Mouse (Mus musculus) lung, adult 2 months (tissue): ENCODE measurements around the gene Zfp987.
"Not testable (repeated sequence)": the region's sequence is repeated elsewhere in the genome, so short reads cannot be mapped to it uniquely, and the experiment has no call there.

ENCODE experiments used
- CTCF ChIP-seq: fragments of 200-500 bp; IDR thresholded peaks from 2 replicates; pipeline ENCODE4 v1.5.1; 2011; ENCODE audit warnings: mild to moderate bottlenecking, low read length, control low read depth; ENCODE audit not compliant: insufficient read depth
- POLR2A ChIP-seq: fragments of 200-500 bp; IDR thresholded peaks from 2 replicates; pipeline ENCODE4 v1.6.1; 2011; ENCODE audit warnings: low read depth, mild to moderate bottlenecking, control low read depth, low read length, borderline replicate concordance; ENCODE audit errors: extremely low read depth

GRCm38 (mm10) chr4:146058646-146059045 is 38.5 kb upstream of the Zfp987 start:
- not testable (repeated sequence) for TF ChIP-seq POLR2A, CTCF
